Mouse (Mus musculus): ENCODE measurements around the gene Slc44a4.
"Not testable (repeated sequence)": the region's sequence is repeated elsewhere in the genome, so short reads cannot be mapped to it uniquely, and the experiment has no call there.

The Slc44a4 gene

DNA sequence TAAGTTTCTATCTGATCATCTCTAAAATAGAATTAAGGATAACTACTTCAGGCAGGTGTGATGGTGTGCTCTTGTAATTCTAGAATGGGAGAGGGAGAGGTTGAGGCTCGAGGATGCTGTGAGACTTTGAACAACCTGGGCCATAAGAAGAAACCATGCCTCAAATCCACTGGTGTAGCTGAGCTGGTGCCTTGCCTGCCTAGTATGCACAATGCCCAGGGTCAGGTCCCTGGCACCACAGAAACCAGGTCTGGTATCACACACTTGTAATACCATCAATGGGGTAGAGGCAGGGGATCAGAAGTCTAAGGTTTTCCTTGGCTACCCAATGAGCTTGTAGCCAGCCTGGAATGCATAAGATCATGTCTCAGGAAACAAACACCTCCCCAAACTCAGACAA, 48.6 kb downstream of the Slc44a4 start:
- DNase-seq: no peak

DNA sequence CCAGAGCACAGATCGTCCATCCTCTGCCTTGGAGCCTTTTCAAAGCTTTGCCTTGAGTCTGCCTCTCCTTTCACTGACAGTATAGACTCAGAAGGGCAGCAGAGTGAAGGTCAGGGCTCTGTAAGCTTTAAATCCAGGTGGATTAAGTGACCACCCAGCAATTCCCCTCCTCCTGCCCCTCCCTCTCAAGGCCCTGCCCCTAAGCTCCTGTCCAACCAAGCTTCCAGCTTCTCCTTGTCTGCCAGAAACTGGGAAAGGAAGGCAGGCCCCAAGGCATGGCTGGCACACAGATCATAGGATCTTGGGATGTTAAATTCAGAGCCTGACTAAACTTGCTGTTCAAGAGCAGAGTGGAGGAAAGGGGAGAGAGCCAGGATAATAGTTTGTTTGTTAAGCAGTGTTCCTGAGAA, 50.4 kb downstream of the Slc44a4 start:
- DNase-seq: no peak

GRCm38 (mm10) chr17:34965627-34966026, 51.4 kb downstream of the Slc44a4 start:
- DNase-seq: no peak

GRCm38 (mm10) chr17:34969822-34970221, 55.6 kb downstream of the Slc44a4 start, which contains the start of gene Gm20481:
TSS of gene Gm20481 (plus strand) at chr17:34969912.
- DNase-seq: not testable (repeated sequence)

DNA sequence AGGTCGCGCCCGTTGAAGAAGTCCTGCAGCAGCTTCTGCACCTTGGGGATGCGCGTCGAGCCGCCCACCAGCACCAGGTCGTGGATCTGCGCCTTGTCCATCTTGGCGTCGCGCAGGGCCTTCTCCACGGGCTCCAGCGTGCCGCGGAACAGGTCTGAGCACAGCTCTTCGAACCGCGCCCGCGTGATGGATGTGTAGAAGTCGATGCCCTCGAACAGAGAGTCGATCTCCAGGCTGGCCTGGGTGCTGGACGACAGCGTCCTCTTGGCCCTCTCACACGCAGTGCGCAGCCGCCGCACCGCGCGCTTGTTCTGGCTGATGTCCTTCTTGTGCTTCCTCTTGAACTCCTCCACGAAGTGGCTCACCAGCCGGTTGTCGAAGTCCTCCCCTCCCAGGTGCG, 56.6 kb downstream of the Slc44a4 start:
- DNase-seq: not testable (repeated sequence)

GRCm38 (mm10) chr17:34971694-34972068, 57.4 kb downstream of the Slc44a4 start:
- DNase-seq: not testable (repeated sequence)

DNA sequence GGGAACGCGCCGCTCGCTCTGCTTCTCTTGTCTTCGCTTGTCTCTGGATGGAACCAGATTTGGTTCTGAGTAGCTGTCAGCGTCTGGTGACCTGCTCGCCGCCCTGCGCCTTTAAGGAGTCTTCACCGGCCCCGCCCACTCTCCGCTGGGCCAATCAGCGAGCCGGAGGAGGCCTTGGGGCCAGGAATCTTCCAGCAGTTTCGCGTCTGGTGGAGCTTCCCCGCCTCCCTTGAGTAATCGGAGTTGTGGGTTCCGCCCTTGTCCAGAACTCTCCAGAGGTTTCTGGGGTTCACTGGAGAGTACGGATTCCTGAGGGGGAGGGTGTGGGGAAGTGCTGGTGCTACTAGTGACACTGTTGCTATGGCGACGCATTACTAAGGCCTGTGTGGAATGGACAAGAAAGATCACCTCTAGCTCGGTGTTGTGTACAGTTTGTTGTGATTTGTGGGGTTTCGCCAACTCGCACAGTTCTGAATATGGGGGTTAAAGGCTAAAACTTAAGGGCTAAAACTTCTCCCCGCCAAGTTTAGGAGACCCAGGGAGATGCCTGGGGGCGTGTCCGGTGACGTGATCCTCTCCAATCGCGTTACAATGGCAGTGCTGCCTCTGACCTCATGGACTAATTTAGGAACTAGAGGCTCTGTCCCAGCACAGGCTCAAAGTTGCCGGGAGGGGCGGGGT, 57.9 kb downstream of the Slc44a4 start, which contains the start of the genes Hspa1a and Hspa1l:
TSS of gene Hspa1a (minus strand) at position 88 of the 681 bp plus-strand sequence.
TSS of gene Hspa1l (plus strand) at position 635 of the 681 bp plus-strand sequence.
- peak; percentile 83 for DNase-seq

- DNase-seq: no peak
Measured at GRCm38 (mm10) chr17:34975581-34976492, 61.6 kb downstream of the Slc44a4 start.

GRCm38 (mm10) chr17:34977000-34977399, 62.7 kb downstream of the Slc44a4 start:
- no peak for DNase-seq

- no peak for DNase-seq
Measured at GRCm38 (mm10) chr17:34978239-34978638, 64.0 kb downstream of the Slc44a4 start.

DNA sequence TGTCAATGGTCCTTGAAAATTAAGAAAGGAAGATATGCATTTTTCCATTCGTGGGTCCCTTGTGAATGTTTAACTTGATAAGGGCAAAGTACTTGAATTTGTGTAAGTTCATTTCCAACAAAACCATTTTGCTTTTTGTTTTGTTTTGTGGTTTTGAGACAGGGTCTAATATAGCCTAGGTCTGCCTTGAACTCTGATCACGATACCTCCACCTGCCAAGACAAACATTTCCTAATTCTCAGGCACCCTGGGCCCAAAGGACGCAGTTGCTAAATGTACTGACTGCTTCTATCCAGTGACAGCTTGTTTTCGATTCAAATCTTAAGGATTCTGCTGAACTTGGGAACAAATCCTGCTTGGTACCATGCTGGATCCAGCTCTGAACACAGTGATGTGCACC, 65.4 kb downstream of the Slc44a4 start:
- DNase-seq: no peak
